Mouse (Mus musculus): ENCODE data around the gene Trim15. TPM values are rescaled to one million over a fixed set of nuclear protein-coding genes. Genes with fewer than 3 reads are reported as not detected.

Trim15 gene
- polyA plus RNA-seq, 1 experiment from 2014 or later, result 0.56 TPM

Other genes with a start within 250 kb of the Trim15 start
- gene H2-M9, start 224.5 kb downstream of the Trim15 start, polyA plus RNA-seq (2016; fragmentation: Nextera tagmentation; extraction: Ambion mirVana), result not detected in 2 replicates
- not detected in 2 replicates for gene H2-M1, start 195.0 kb downstream of the Trim15 start, polyA plus RNA-seq (2016; fragmentation: Nextera tagmentation; extraction: Ambion mirVana)
- not detected in 2 replicates for gene H2-M10.5, start 94.3 kb downstream of the Trim15 start, polyA plus RNA-seq (2016; fragmentation: Nextera tagmentation; extraction: Ambion mirVana)
- not detected in 2 replicates for gene H2-M10.6, start 55.0 kb downstream of the Trim15 start, polyA plus RNA-seq (2016; fragmentation: Nextera tagmentation; extraction: Ambion mirVana)
- 48.9 and 49.0 TPM in 2 replicates for gene Trim26, start 30.1 kb downstream of the Trim15 start, polyA plus RNA-seq (2016; fragmentation: Nextera tagmentation; extraction: Ambion mirVana)
- gene Trim10, start 2.4 kb upstream of the Trim15 start, polyA plus RNA-seq (2016; fragmentation: Nextera tagmentation; extraction: Ambion mirVana), result 6.2 and 7.3 TPM in 2 replicates
- not detected in 2 replicates for gene Trim40, start 22.9 kb upstream of the Trim15 start, polyA plus RNA-seq (2016; fragmentation: Nextera tagmentation; extraction: Ambion mirVana)
- not detected in 2 replicates for gene Trim31, start 30.9 kb upstream of the Trim15 start, polyA plus RNA-seq (2016; fragmentation: Nextera tagmentation; extraction: Ambion mirVana)
- 0.63 TPM in 2 replicates for gene Rnf39, start 75.7 kb upstream of the Trim15 start, polyA plus RNA-seq (2016; fragmentation: Nextera tagmentation; extraction: Ambion mirVana)
- gene Ppp1r11, start 84.5 kb upstream of the Trim15 start, polyA plus RNA-seq (2016; fragmentation: Nextera tagmentation; extraction: Ambion mirVana), result 143 and 153 TPM in 2 replicates
- gene Znrd1, start 91.3 kb upstream of the Trim15 start, polyA plus RNA-seq (2016; fragmentation: Nextera tagmentation; extraction: Ambion mirVana), result 75.9 and 78.4 TPM in 2 replicates
- gene Znrd1as, start 91.4 kb upstream of the Trim15 start, polyA plus RNA-seq (2016; fragmentation: Nextera tagmentation; extraction: Ambion mirVana), result 7.3 and 7.6 TPM in 2 replicates
- gene 2410137M14Rik, start 114.0 kb upstream of the Trim15 start, polyA plus RNA-seq (2016; fragmentation: Nextera tagmentation; extraction: Ambion mirVana), result 0.28 and 0.37 TPM in 2 replicates
- gene H2-M5, start 122.3 kb upstream of the Trim15 start, polyA plus RNA-seq (2016; fragmentation: Nextera tagmentation; extraction: Ambion mirVana), result 2.4 and 2.9 TPM in 2 replicates
- 175 and 190 TPM in 2 replicates for gene Zfp57, start 134.0 kb upstream of the Trim15 start, polyA plus RNA-seq (2016; fragmentation: Nextera tagmentation; extraction: Ambion mirVana)
- 0.68 and 0.96 TPM in 2 replicates for gene Mog, start 156.2 kb upstream of the Trim15 start, polyA plus RNA-seq (2016; fragmentation: Nextera tagmentation; extraction: Ambion mirVana)
- gene Gabbr1, start 178.8 kb upstream of the Trim15 start, polyA plus RNA-seq (2016; fragmentation: Nextera tagmentation; extraction: Ambion mirVana), result 33.4 and 35.9 TPM in 2 replicates
- 0.14 TPM in 1 of 2 replicates, not detected in the other for gene Olfr90, start 221.3 kb upstream of the Trim15 start, polyA plus RNA-seq (2016; fragmentation: Nextera tagmentation; extraction: Ambion mirVana)
- gene Olfr91, start 231.1 kb upstream of the Trim15 start, polyA plus RNA-seq (2016; fragmentation: Nextera tagmentation; extraction: Ambion mirVana), result not detected in 2 replicates